ENCODE assay signal across 25 mouse cellular contexts in genomic region chr16:59923696-59924095, GRCm38 (mm10).
A peak's percentile ranks its signal among the peaks of the same experiment; 100 is the strongest.
DNase-seq lines count a peak whose midpoint lies in the region; ATAC-seq lines count a peak whose summit lies in the region.
"Had no signal": no experiment of that assay in that cellular context is flagged by ENCODE, and none has a peak within 500 bp of the region (broad histone marks: within the 10 kb centered on the region; RNA-seq: fewer than 3 reads in every experiment).

No protein-coding gene starts in this region.

- peak; percentile 6 for DNase-seq in adrenal gland, adult 2 months
- DNase-seq in adrenal gland, postnatal 14 days = no peak
- DNase-seq in cerebellum, postnatal 14 days = peak; percentile 25 to 27
- no peak for DNase-seq in cerebellum, adult 11 months
- peak; percentile 57 to 74 for DNase-seq in kidney, adult 8-10 months
- DNase-seq in kidney, adult 9 months = peak; percentile 74
- DNase-seq in lung, postnatal 36 days = no peak
- DNase-seq: cerebellum, adult 2 months; cerebellum, postnatal 36 days; gastrocnemius, postnatal 10 days; heart, postnatal 14 days; layer of hippocampus, adult 9-11 months; liver, embryonic 13.5 days; lung, adult 18-20 months; midbrain, embryonic 14.5 days; right cerebral cortex, postnatal 25 days had no signal

- H3K27me3 ChIP-seq in kidney, embryonic 14.5 days (ENCODE audit: control insufficient read depth, insufficient read depth, low read length) = no peaks in the 10 kb centered on the region
- H3K27me3 ChIP-seq: forebrain, embryonic 13.5 days; intestine, embryonic 15.5 days; limb, embryonic 13.5 days; liver, embryonic 13.5 days; stomach, embryonic 15.5 days had no signal

- WGBS in kidney, embryonic 14.5 days = 89% methylated on average over 4 of the region's 4 CpGs

- H3K4me3 ChIP-seq in kidney, embryonic 14.5 days (ENCODE audit: low read length) = no peak overlapping the region
- H3K4me3 ChIP-seq: forebrain, embryonic 13.5 days; intestine, embryonic 15.5 days; limb, embryonic 13.5 days; liver, embryonic 13.5 days; stomach, embryonic 15.5 days had no signal

- no peak overlapping the region for H3K4me2 ChIP-seq in kidney, embryonic 14.5 days (replicated peaks; ENCODE audit: low read depth, low read length)
- H3K4me2 ChIP-seq: forebrain, embryonic 13.5 days; intestine, embryonic 15.5 days; limb, embryonic 13.5 days; liver, embryonic 13.5 days; stomach, embryonic 15.5 days had no signal

- no peaks in the 10 kb centered on the region for H3K4me1 ChIP-seq in kidney, embryonic 14.5 days (ENCODE audit: control insufficient read depth, insufficient read depth, low read length)
- H3K4me1 ChIP-seq: forebrain, embryonic 13.5 days; intestine, embryonic 15.5 days; limb, embryonic 13.5 days; liver, embryonic 13.5 days; stomach, embryonic 15.5 days had no signal

- ATAC-seq in kidney, embryonic 14.5 days (ENCODE audit: low FRiP score, low TSS enrichment) = no peak
- ATAC-seq: forebrain, embryonic 13.5 days; hindbrain, embryonic 16.5 days; intestine, embryonic 15.5 days; lung, postnatal 0 days had no signal

- no peaks in the 10 kb centered on the region for H3K9me3 ChIP-seq in kidney, embryonic 14.5 days (ENCODE audit: control insufficient read depth, low read length)
- H3K9me3 ChIP-seq: forebrain, embryonic 13.5 days; G1E; intestine, embryonic 15.5 days; limb, embryonic 13.5 days; liver, embryonic 13.5 days; stomach, embryonic 15.5 days had no signal

- H3K9ac ChIP-seq in kidney, embryonic 14.5 days (ENCODE audit: low read depth, low read length) = no peak overlapping the region
- H3K9ac ChIP-seq: forebrain, embryonic 13.5 days; intestine, embryonic 15.5 days; limb, embryonic 13.5 days; liver, embryonic 13.5 days; stomach, embryonic 15.5 days had no signal

- no peak overlapping the region for H3K27ac ChIP-seq in kidney, embryonic 14.5 days (ENCODE audit: low read depth, low read length)
- H3K27ac ChIP-seq: forebrain, embryonic 13.5 days; intestine, embryonic 15.5 days; limb, embryonic 13.5 days; liver, embryonic 13.5 days; macrophage; stomach, embryonic 15.5 days had no signal

- no peaks in the 10 kb centered on the region for H3K36me3 ChIP-seq in kidney, embryonic 14.5 days (ENCODE audit: control insufficient read depth, insufficient read depth, low read length)
- H3K36me3 ChIP-seq: G1E; intestine, embryonic 15.5 days; limb, embryonic 13.5 days; liver, embryonic 13.5 days; stomach, embryonic 15.5 days had no signal

Comparison
In these comparisons a context has a peak if more than half of its experiments do, and no peak if none do; other contexts are left out.
1. DNase-seq: peak in adrenal gland, adult 2 months (single experiment), cerebellum, postnatal 14 days (2 of 2), kidney, adult 8-10 months (2 of 2) and kidney, adult 9 months (single experiment); none in adrenal gland, postnatal 14 days (single experiment), cerebellum, adult 11 months (single experiment) and lung, postnatal 36 days (single experiment).